Mouse (Mus musculus): ENCODE measurements at regions not wholly inside any gene's neighbourhood (a gene's known extent, or its start where the extent isn't known, plus 50 kb on each side); places are given as distances from the start of the nearest gene placed in this dataset.
"Not testable (repeated sequence)": the region's sequence is repeated elsewhere in the genome, so short reads cannot be mapped to it uniquely, and the experiment has no call there.

DNA sequence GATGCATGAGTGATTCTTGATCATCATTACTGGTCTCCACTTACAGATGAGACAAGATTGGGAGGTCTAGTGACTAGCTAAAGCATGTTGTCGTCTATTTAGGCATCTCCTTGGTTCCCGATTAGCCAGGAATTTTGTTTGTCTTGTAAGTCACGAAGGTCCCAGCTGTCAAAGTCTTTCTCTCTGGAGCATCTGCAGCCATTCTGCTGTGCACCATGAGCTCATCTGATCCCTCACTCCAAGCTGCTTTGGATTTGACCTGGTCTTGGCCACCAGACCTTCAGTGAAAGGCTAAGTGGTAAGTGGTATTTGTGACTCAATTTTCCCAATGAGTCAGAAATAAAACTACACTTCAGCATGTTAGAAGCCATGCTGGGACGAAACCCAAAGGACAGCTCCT lies 53.3 kb upstream of the Creb5 start:
- no peak for DNase-seq

GRCm38 (mm10) chr6:53232616-53233015 lies 54.5 kb upstream of the Creb5 start:
- no peak for DNase-seq

GRCm38 (mm10) chr6:53229350-53229749 lies 57.7 kb upstream of the Creb5 start:
- no peak for DNase-seq

GRCm38 (mm10) chr6:53222104-53222503 lies 65.0 kb upstream of the Creb5 start:
- no peak for DNase-seq

- no peak for DNase-seq
Observed at GRCm38 (mm10) chr6:53221668-53222005, 65.4 kb upstream of the Creb5 start.

GRCm38 (mm10) chr6:53220784-53221667 lies 66.0 kb upstream of the Creb5 start:
- DNase-seq = peak in 1 of 2 experiments; percentile 15

DNA sequence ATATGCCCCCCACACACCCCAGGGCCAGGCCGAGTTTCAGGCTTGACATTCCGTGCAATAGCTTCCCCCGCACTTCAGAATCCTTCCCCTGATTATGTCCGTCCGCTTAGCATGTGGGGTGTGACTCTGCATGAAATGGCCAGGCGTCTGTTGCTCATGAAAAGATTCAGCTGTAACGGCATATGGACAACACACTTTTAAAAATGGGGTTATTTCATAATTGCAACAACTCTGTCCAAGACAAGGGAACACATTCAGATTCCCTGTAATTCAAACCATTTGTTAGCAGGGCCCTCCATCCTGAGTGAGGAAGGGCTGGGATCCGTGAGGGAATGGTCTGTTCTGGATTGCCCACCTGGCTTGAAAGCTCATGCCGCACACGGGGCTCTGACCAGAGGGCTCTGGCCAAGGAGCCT lies 68.2 kb upstream of the Creb5 start:
- no peak for DNase-seq

GRCm38 (mm10) chr6:53217234-53218015 lies 69.6 kb upstream of the Creb5 start:
- DNase-seq = peak; percentile 67 to 86

DNA sequence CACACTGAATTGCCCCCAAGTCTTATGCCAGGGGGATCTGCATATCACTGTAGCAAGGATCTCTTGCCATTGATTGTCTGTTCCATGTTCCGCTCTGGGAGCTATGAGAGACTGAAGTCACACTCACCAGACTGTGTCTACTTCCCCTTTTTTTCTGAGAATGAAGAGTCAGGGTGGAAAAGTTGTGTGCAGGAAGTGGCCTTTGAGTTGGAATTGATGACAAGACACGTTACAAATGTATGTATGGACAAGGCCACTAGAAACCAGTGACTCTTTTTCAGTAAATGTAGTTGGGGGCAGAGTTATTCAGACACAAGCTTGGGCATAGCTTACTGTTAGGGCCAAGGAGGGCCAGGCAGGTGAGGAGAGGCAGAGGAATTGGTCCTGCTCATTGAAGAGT lies 70.4 kb upstream of the Creb5 start:
- no peak for DNase-seq

GRCm38 (mm10) chr6:53211420-53211819 lies 75.7 kb upstream of the Creb5 start:
- DNase-seq = peak; percentile 91 to 92

DNA sequence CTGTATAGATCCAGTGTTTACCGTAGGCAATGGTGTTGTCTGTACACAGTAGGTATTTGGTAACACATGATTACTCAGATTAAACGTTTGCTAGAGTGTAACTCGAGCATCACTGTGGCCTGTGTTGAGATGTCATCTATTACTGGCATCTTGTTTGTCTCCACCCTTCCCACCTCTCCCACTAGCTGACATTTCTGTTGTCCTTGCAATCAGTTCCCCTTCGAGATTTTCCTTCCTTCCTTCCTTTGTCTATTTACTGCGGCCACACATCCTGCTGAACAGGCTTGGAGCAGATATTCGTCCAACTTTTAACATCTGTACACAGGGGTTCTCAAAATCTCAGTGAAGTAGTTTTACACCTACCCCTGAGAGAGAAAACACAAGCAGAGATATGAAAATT lies 77.7 kb upstream of the Creb5 start:
- DNase-seq = no peak

GRCm38 (mm10) chr6:53208474-53208873 lies 78.6 kb upstream of the Creb5 start:
- no peak for DNase-seq

GRCm38 (mm10) chr6:53207781-53208180 lies 79.3 kb upstream of the Creb5 start:
- DNase-seq = no peak

- no peak for DNase-seq
Observed at GRCm38 (mm10) chr6:53207361-53207760, 79.7 kb upstream of the Creb5 start.

- DNase-seq = no peak
Observed at GRCm38 (mm10) chr6:53201281-53201956, 85.7 kb upstream of the Creb5 start.

DNA sequence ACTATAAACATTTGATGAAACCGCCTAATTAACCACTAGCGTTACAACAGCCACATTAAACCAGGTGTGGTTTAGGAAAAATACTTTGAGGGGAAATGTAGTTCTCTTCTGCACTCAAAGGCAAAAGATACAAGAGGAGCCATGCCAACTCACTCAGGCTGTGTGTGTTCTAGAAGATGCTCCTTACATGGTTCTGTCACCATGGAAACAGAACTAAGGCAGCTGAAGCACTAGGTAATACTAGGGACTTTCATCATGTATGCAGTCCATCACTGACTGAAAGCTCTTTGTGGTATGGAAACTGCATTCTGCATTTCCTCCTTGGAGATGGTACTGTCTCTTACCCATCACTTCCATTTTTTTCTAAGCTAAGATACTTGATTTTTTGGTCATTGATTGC lies 87.6 kb upstream of the Creb5 start:
- no peak for DNase-seq

DNA sequence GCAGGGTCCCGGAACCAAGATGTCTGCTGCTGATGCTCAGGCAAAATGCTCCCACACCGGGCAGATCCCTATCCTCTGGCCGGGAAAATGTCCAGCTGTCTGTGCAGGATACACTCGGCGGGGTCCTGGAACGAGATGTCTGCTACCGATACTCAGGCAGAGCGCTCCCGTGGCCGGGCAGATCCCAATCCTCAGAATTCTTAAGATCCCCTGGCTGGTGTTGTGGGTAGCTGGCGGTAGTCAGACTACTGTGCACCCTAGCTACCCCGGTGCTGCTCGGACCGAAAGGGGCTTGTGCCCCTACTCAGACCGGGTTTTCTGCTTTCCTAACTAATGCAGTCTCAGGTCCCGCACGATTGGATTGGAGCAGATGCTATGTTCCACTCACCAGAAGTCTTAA lies 104.9 kb upstream of the Creb5 start:
- DNase-seq = not testable (repeated sequence)

DNA sequence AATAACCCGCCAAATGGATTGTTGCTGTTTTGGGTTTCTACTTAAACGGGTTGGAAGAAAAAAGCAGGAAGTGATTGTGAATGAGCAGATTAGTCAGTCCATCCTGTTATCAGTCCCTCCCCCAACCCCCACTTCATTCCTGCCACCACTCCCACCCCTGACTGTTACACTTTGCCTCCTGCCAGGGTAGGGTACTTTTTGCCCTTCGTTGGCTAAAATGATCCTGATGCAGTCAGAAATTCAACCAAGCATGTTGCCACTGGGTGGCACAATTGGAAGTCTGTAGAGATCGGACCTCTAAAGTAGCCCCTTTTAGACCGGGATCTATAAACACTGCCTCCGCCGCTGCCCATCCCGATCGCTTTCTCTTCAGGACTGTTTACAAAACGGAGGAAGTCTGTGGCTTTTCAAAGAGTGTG lies 96.0 kb upstream of the Jazf1 start:
- DNase-seq = peak; percentile 13 to 55

GRCm38 (mm10) chr6:53163091-53163490 lies 94.7 kb upstream of the Jazf1 start:
- no peak for DNase-seq

- no peak for DNase-seq
Observed at GRCm38 (mm10) chr6:53161627-53162026, 93.2 kb upstream of the Jazf1 start.

GRCm38 (mm10) chr6:53154621-53155020 lies 86.2 kb upstream of the Jazf1 start:
- DNase-seq = peak; percentile 25 to 35

- no peak for DNase-seq
Observed at GRCm38 (mm10) chr6:53147478-53147877, 79.0 kb upstream of the Jazf1 start.

DNA sequence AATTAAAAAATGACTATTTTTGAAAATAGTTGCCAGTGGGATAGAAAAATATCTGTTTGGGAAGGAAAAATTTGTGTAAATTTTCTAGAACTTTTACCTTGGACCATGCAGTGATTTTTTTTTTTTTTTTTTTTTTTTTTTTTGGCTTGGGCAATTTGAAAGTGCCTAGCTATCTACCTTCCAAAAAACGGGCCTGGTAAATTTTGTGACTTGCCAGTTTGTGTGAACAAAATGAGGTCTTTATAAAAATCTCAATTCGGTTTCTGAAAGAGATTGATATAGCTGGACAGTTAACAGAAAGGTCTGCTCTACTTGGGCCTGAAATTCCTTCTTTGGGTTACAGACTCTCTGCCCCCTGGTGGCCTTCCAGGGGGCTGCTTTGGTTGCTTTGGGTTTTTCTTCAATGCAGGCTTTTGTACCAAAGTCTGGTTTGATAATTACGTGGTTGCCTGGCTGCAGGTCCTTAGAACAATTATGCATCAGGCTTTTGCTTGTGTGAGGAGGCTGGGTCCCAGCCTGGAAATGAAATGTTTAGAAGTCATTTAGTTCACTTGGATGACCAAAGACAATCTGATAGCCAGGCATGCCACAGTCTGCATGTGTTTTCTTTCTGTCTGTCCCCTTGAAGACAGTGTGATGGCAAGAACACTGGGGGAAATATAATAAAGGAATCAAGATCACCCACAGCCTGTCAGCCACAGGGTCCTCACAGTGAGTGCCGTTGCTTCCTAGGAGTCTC lies 75.6 kb upstream of the Jazf1 start:
- peak; percentile 19 to 71 for DNase-seq

Measured in kidney, postnatal 36 days (tissue).